In the genomic region with DNA sequence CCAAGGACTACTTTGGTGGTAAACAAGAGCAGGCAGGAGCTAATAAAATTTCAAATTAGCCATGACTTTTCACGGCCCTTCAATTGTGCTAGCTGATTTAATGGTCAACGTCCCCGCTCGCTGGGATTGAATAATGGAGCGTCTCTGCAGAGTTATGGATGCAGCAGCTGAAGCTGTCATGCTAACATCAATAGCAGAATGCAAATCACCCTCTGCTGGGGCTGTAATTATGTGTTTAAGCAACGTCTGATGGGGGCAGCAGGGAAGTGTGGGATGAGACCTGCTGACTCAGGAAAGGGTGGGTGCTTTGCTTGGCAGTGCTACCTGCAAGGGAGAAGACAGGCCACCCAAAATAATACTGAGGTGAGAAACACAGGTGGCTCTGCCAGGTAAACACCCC, we compare ENCODE assay signal across 17 mouse cellular contexts.
DNase-seq lines count a peak whose midpoint lies in the region; ATAC-seq lines count a peak whose summit lies in the region.
"Had no signal": no experiment of that assay in that cellular context is flagged by ENCODE, and none has a peak within 500 bp of the region (broad histone marks: within the 10 kb centered on the region; RNA-seq: fewer than 3 reads in every experiment).

No protein-coding gene starts in this region.

- no peak overlapping the region for H3K4me3 ChIP-seq in forebrain, embryonic 12.5 days (replicated peaks)
- no peak overlapping the region for H3K4me3 ChIP-seq in forebrain, embryonic 10.5 days
- no peak overlapping the region for H3K4me3 ChIP-seq in midbrain, embryonic 12.5 days
- H3K4me3 ChIP-seq in midbrain, embryonic 10.5 days: no peak overlapping the region
- no peak overlapping the region for H3K4me3 ChIP-seq in hindbrain, embryonic 12.5 days
- no peak overlapping the region for H3K4me3 ChIP-seq in neural tube, embryonic 13.5 days
- H3K4me3 ChIP-seq: hindbrain, embryonic 15.5 days had no signal

- peaks cover 19% of the 10 kb centered on the region for H3K4me1 ChIP-seq in forebrain, embryonic 12.5 days
- H3K4me1 ChIP-seq in forebrain, embryonic 10.5 days: peaks cover 13% of the 10 kb centered on the region
- H3K4me1 ChIP-seq in midbrain, embryonic 12.5 days: peaks cover 19% of the 10 kb centered on the region
- peaks cover 22% of the 10 kb centered on the region for H3K4me1 ChIP-seq in midbrain, embryonic 10.5 days
- peaks cover 25% of the 10 kb centered on the region for H3K4me1 ChIP-seq in hindbrain, embryonic 12.5 days
- peaks cover 28% of the 10 kb centered on the region for H3K4me1 ChIP-seq in neural tube, embryonic 13.5 days (replicated peaks)

- no peaks in the 10 kb centered on the region for H3K36me3 ChIP-seq in forebrain, embryonic 12.5 days (replicated peaks)
- H3K36me3 ChIP-seq in forebrain, embryonic 10.5 days (replicated peaks): peaks cover 44% of the 10 kb centered on the region
- peaks cover 5% of the 10 kb centered on the region; the same call in 1 of the 2 replicates for H3K36me3 ChIP-seq in midbrain, embryonic 12.5 days
- H3K36me3 ChIP-seq in midbrain, embryonic 10.5 days: peaks cover 45% of the 10 kb centered on the region
- no peaks in the 10 kb centered on the region for H3K36me3 ChIP-seq in hindbrain, embryonic 12.5 days
- no peaks in the 10 kb centered on the region for H3K36me3 ChIP-seq in neural tube, embryonic 13.5 days
- H3K36me3 ChIP-seq: hindbrain, embryonic 15.5 days had no signal

- no peaks in the 10 kb centered on the region for H3K9me3 ChIP-seq in forebrain, embryonic 12.5 days
- H3K9me3 ChIP-seq in forebrain, embryonic 10.5 days: no peaks in the 10 kb centered on the region
- H3K9me3 ChIP-seq in midbrain, embryonic 12.5 days: no peaks in the 10 kb centered on the region
- no peaks in the 10 kb centered on the region for H3K9me3 ChIP-seq in midbrain, embryonic 10.5 days (replicated peaks)
- H3K9me3 ChIP-seq in hindbrain, embryonic 12.5 days (replicated peaks): no peaks in the 10 kb centered on the region
- H3K9me3 ChIP-seq in neural tube, embryonic 13.5 days: no peaks in the 10 kb centered on the region
- H3K9me3 ChIP-seq: hindbrain, embryonic 15.5 days had no signal

- no peak overlapping the region for H3K27ac ChIP-seq in forebrain, embryonic 12.5 days
- H3K27ac ChIP-seq in forebrain, embryonic 10.5 days: no peak overlapping the region
- 0 out of 2 replicates have a peak overlapping the region, but pooled peaks have one; percentile 42 for H3K27ac ChIP-seq in midbrain, embryonic 12.5 days (replicated peaks)
- H3K27ac ChIP-seq in midbrain, embryonic 10.5 days (replicated peaks): no peak overlapping the region
- H3K27ac ChIP-seq in hindbrain, embryonic 12.5 days: peak overlapping the region; percentile 52; the same call in 1 of the 2 replicates
- 0 out of 2 replicates have a peak overlapping the region, but pooled peaks have one; percentile 33 for H3K27ac ChIP-seq in neural tube, embryonic 13.5 days (replicated peaks)
- H3K27ac ChIP-seq: hindbrain, embryonic 15.5 days; stomach, postnatal 0 days had no signal

- no peak overlapping the region for H3K4me2 ChIP-seq in forebrain, embryonic 12.5 days
- H3K4me2 ChIP-seq in midbrain, embryonic 12.5 days (replicated peaks): no peak overlapping the region
- H3K4me2 ChIP-seq in hindbrain, embryonic 12.5 days (replicated peaks): no peak overlapping the region
- H3K4me2 ChIP-seq in neural tube, embryonic 13.5 days: no peak overlapping the region
- H3K4me2 ChIP-seq: hindbrain, embryonic 15.5 days had no signal

- peak; percentile 71; the same call in 1 of the 2 replicates for ATAC-seq in forebrain, embryonic 12.5 days (ENCODE audit: low FRiP score)
- peak; percentile 63 for ATAC-seq in midbrain, embryonic 12.5 days (ENCODE audit: low FRiP score, low read depth)
- ATAC-seq in hindbrain, embryonic 12.5 days (ENCODE audit: low FRiP score): peak; percentile 78
- peak; percentile 29; the same call in 1 of the 2 replicates for ATAC-seq in neural tube, embryonic 13.5 days (ENCODE audit: low read depth)

- H3K27me3 ChIP-seq in forebrain, embryonic 12.5 days: no peaks in the 10 kb centered on the region
- H3K27me3 ChIP-seq in forebrain, embryonic 10.5 days (ENCODE audit: poor library complexity, severe bottlenecking): no peaks in the 10 kb centered on the region
- no peaks in the 10 kb centered on the region for H3K27me3 ChIP-seq in midbrain, embryonic 12.5 days
- no peaks in the 10 kb centered on the region for H3K27me3 ChIP-seq in midbrain, embryonic 10.5 days (ENCODE audit: low read depth, poor library complexity, severe bottlenecking)
- H3K27me3 ChIP-seq in hindbrain, embryonic 12.5 days: no peaks in the 10 kb centered on the region
- no peaks in the 10 kb centered on the region for H3K27me3 ChIP-seq in neural tube, embryonic 13.5 days
- H3K27me3 ChIP-seq: hindbrain, embryonic 15.5 days had no signal

- 42% methylated on average over 6 of the region's 6 CpGs for WGBS in forebrain, embryonic 12.5 days
- 88% methylated on average over 6 of the region's 6 CpGs for WGBS in forebrain, embryonic 10.5 days
- WGBS in midbrain, embryonic 12.5 days: 28% methylated on average over 6 of the region's 6 CpGs
- WGBS in midbrain, embryonic 10.5 days: 80% methylated on average over 6 of the region's 6 CpGs
- 28% methylated on average over 6 of the region's 6 CpGs for WGBS in hindbrain, embryonic 12.5 days
- WGBS in neural tube, embryonic 13.5 days: 19% methylated on average over 6 of the region's 6 CpGs

- DNase-seq in forebrain, embryonic 10.5 days (ENCODE audit: extremely low spot score, low spot score): no peak
- no peak for DNase-seq in midbrain, embryonic 10.5 days (ENCODE audit: low spot score)
- DNase-seq in retina, postnatal 1 day: no peak
- no peak for DNase-seq in thymus, adult 18-20 months
- DNase-seq: cerebellum, postnatal 10 days; gastrocnemius, postnatal 25 days; kidney, adult 11 months; kidney, postnatal 10 days; lung, adult 2 months; right cerebral cortex, postnatal 14 days; thymus, postnatal 36 days had no signal

- H3K9ac ChIP-seq in forebrain, embryonic 12.5 days: no peak overlapping the region
- H3K9ac ChIP-seq in midbrain, embryonic 12.5 days (replicated peaks): no peak overlapping the region
- H3K9ac ChIP-seq in hindbrain, embryonic 12.5 days: no peak overlapping the region
- no peak overlapping the region for H3K9ac ChIP-seq in neural tube, embryonic 13.5 days
- H3K9ac ChIP-seq: hindbrain, embryonic 15.5 days had no signal

Comparison
In these comparisons a context has a peak if more than half of its experiments do, and no peak if none do; other contexts are left out.
1. H3K27ac ChIP-seq: peak in midbrain, embryonic 12.5 days (single experiment), hindbrain, embryonic 12.5 days (single experiment) and neural tube, embryonic 13.5 days (single experiment); none in forebrain, embryonic 12.5 days (single experiment), forebrain, embryonic 10.5 days (single experiment) and midbrain, embryonic 10.5 days (single experiment).
2. Peak in every context shown above with its lines, with median percentiles within 50 percentile points of each other: ATAC-seq.